Mouse (Mus musculus) C2C12 (cell line): ENCODE results near the gene Gdap1l1.

Source experiments
- CTCF ChIP-seq: IDR thresholded peaks from one replicate; pipeline ENCODE4 v1.5.1; 2011; ENCODE audit not compliant: control insufficient read depth, insufficient read depth, insufficient read length
- MYOG ChIP-seq: IDR thresholded peaks from one replicate; pipeline ENCODE4 v1.6.1; 2011; ENCODE audit not compliant: control insufficient read depth, insufficient read length; ENCODE audit errors: extremely low read depth

GRCm38 (mm10) chr2:163401221-163401620, 37.1 kb upstream of the Gdap1l1 start:
- TF ChIP-seq CTCF = peak; percentile 70
- TF ChIP-seq MYOG = no peak
